Mouse (Mus musculus): Measurements from ENCODE around the gene Pebp1. TPM values are rescaled to one million over a fixed set of nuclear protein-coding genes. Genes with fewer than 3 reads are reported as not detected.
A peak's percentile ranks its signal among the peaks of the same experiment; 100 is the strongest.

Pebp1 gene
- polyA plus RNA-seq, 1 experiment: 38.5 TPM

- no peak overlapping the region for H3K4me3 ChIP-seq (replicated peaks)
- peaks cover 2% of the 10 kb centered on the region; the same call in 1 of the 2 replicates for H3K9me3 ChIP-seq (ENCODE audit: control insufficient read depth, low read length)
- TF ChIP-seq TAL1 (IDR thresholded peaks at IDR 0.05; ENCODE audit: low read length) (no peak), GATA1 (IDR thresholded peaks at IDR 0.05; ENCODE audit: low read length) (no peak)
- peaks cover 23% of the 10 kb centered on the region for H3K4me1 ChIP-seq (ENCODE audit: control insufficient read depth)
- H3K36me3 ChIP-seq (ENCODE audit: control insufficient read depth): no peaks in the 10 kb centered on the region
- no peaks in the 10 kb centered on the region for H3K27me3 ChIP-seq (ENCODE audit: control insufficient read depth)
These were observed 3.9 kb upstream of the Pebp1 start for GRCm38 (mm10) chr5:117291312-117291711.

GRCm38 (mm10) chr5:117290081-117290480 is 2.7 kb upstream of the Pebp1 start:
- TF ChIP-seq GATA1 (IDR thresholded peaks at IDR 0.05; ENCODE audit: low read length) (no peak), TAL1 (IDR thresholded peaks at IDR 0.05; ENCODE audit: low read length) (no peak)

GRCm38 (mm10) chr5:117289646-117290045 is 2.2 kb upstream of the Pebp1 start:
- Histone ChIP-seq H3K4me3 (replicated peaks) (no peak overlapping the region), H3K4me1 (ENCODE audit: control insufficient read depth) (peaks cover 36% of the 10 kb centered on the region), H3K9me3 (ENCODE audit: control insufficient read depth, low read length) (peaks cover 2% of the 10 kb centered on the region; the same call in 1 of the 2 replicates), H3K27me3 (ENCODE audit: control insufficient read depth) (no peaks in the 10 kb centered on the region), H3K36me3 (ENCODE audit: control insufficient read depth) (peaks cover 12% of the 10 kb centered on the region)
- TF ChIP-seq TAL1 (IDR thresholded peaks at IDR 0.05; ENCODE audit: low read length): no peak
- no peak for TF ChIP-seq GATA1 (IDR thresholded peaks at IDR 0.05; ENCODE audit: low read length)

More at GRCm38 (mm10) chr5:117290081-117290480, 2.7 kb upstream of the Pebp1 start:
- peaks cover 34% of the 10 kb centered on the region for H3K4me1 ChIP-seq (ENCODE audit: control insufficient read depth)
- peaks cover 7% of the 10 kb centered on the region for H3K36me3 ChIP-seq (ENCODE audit: control insufficient read depth)
- peaks cover 2% of the 10 kb centered on the region; the same call in 1 of the 2 replicates for H3K9me3 ChIP-seq (ENCODE audit: control insufficient read depth, low read length)
- no peaks in the 10 kb centered on the region for H3K27me3 ChIP-seq (ENCODE audit: control insufficient read depth)
- H3K4me3 ChIP-seq (replicated peaks): no peak overlapping the region

- TF ChIP-seq TAL1 (IDR thresholded peaks at IDR 0.05; ENCODE audit: low read length): no peak
- TF ChIP-seq GATA1 (IDR thresholded peaks at IDR 0.05; ENCODE audit: low read length): no peak
- Histone ChIP-seq H3K9me3 (ENCODE audit: control insufficient read depth, low read length) (peaks cover 2% of the 10 kb centered on the region; the same call in 1 of the 2 replicates), H3K4me1 (ENCODE audit: control insufficient read depth) (peaks cover 39% of the 10 kb centered on the region), H3K4me3 (replicated peaks) (peak overlapping the region; percentile 76), H3K36me3 (ENCODE audit: control insufficient read depth) (peaks cover 31% of the 10 kb centered on the region), H3K27me3 (ENCODE audit: control insufficient read depth) (no peaks in the 10 kb centered on the region)
These were observed 1.1 kb downstream of the Pebp1 start for GRCm38 (mm10) chr5:117286286-117286685.

- H3K27me3 ChIP-seq (ENCODE audit: control insufficient read depth): no peaks in the 10 kb centered on the region
- H3K9me3 ChIP-seq (ENCODE audit: control insufficient read depth, low read length): 0 out of 2 replicates have a peak, but pooled peaks cover 2% of the 10 kb centered on the region
- no peak overlapping the region for H3K4me3 ChIP-seq (replicated peaks)
- peaks cover 35% of the 10 kb centered on the region for H3K36me3 ChIP-seq (ENCODE audit: control insufficient read depth)
- H3K4me1 ChIP-seq (ENCODE audit: control insufficient read depth): peaks cover 45% of the 10 kb centered on the region
- no peak for TF ChIP-seq TAL1 (IDR thresholded peaks at IDR 0.05; ENCODE audit: low read length)
- no peak for TF ChIP-seq GATA1 (IDR thresholded peaks at IDR 0.05; ENCODE audit: low read length)
These were observed 2.2 kb downstream of the Pebp1 start for GRCm38 (mm10) chr5:117285266-117285665.

GRCm38 (mm10) chr5:117284682-117285081 is 2.7 kb downstream of the Pebp1 start:
- Histone ChIP-seq H3K4me1 (ENCODE audit: control insufficient read depth) (peaks cover 51% of the 10 kb centered on the region), H3K4me3 (replicated peaks) (no peak overlapping the region), H3K36me3 (ENCODE audit: control insufficient read depth) (peaks cover 35% of the 10 kb centered on the region), H3K27me3 (ENCODE audit: control insufficient read depth) (no peaks in the 10 kb centered on the region), H3K9me3 (ENCODE audit: control insufficient read depth, low read length) (no peaks in the 10 kb centered on the region)
- TF ChIP-seq TAL1 (IDR thresholded peaks at IDR 0.05; ENCODE audit: low read length) (no peak), GATA1 (IDR thresholded peaks at IDR 0.05; ENCODE audit: low read length) (no peak)

- no peak for TF ChIP-seq TAL1 (IDR thresholded peaks at IDR 0.05; ENCODE audit: low read length)
- no peak for TF ChIP-seq GATA1 (IDR thresholded peaks at IDR 0.05; ENCODE audit: low read length)
- Histone ChIP-seq H3K36me3 (ENCODE audit: control insufficient read depth) (peaks cover 35% of the 10 kb centered on the region), H3K4me1 (ENCODE audit: control insufficient read depth) (peaks cover 51% of the 10 kb centered on the region), H3K27me3 (ENCODE audit: control insufficient read depth) (no peaks in the 10 kb centered on the region), H3K9me3 (ENCODE audit: control insufficient read depth, low read length) (no peaks in the 10 kb centered on the region), H3K4me3 (replicated peaks) (no peak overlapping the region)
These were observed 3.4 kb downstream of the Pebp1 start for GRCm38 (mm10) chr5:117284029-117284428.

GRCm38 (mm10) chr5:117282360-117282759 is 5.1 kb downstream of the Pebp1 start:
- H3K36me3 ChIP-seq (ENCODE audit: control insufficient read depth): peaks cover 35% of the 10 kb centered on the region
- H3K4me1 ChIP-seq (ENCODE audit: control insufficient read depth): peaks cover 40% of the 10 kb centered on the region
- H3K4me3 ChIP-seq (replicated peaks): no peak overlapping the region
- TF ChIP-seq GATA1 (IDR thresholded peaks at IDR 0.05; ENCODE audit: low read length) (no peak), TAL1 (IDR thresholded peaks at IDR 0.05; ENCODE audit: low read length) (no peak)
- H3K9me3 ChIP-seq (ENCODE audit: control insufficient read depth, low read length): peaks cover 3% of the 10 kb centered on the region
- H3K27me3 ChIP-seq (ENCODE audit: control insufficient read depth): no peaks in the 10 kb centered on the region

- H3K27me3 ChIP-seq (ENCODE audit: control insufficient read depth): no peaks in the 10 kb centered on the region
- H3K36me3 ChIP-seq (ENCODE audit: control insufficient read depth): peaks cover 35% of the 10 kb centered on the region
- no peak for TF ChIP-seq TAL1 (IDR thresholded peaks at IDR 0.05; ENCODE audit: low read length)
- TF ChIP-seq GATA1 (IDR thresholded peaks at IDR 0.05; ENCODE audit: low read length): no peak
- peaks cover 3% of the 10 kb centered on the region for H3K9me3 ChIP-seq (ENCODE audit: control insufficient read depth, low read length)
- H3K4me1 ChIP-seq (ENCODE audit: control insufficient read depth): peaks cover 33% of the 10 kb centered on the region
- no peak overlapping the region for H3K4me3 ChIP-seq (replicated peaks)
These were observed 5.9 kb downstream of the Pebp1 start for GRCm38 (mm10) chr5:117281536-117281935.

GRCm38 (mm10) chr5:117279669-117280050 is 7.8 kb downstream of the Pebp1 start:
- TF ChIP-seq GATA1 (IDR thresholded peaks at IDR 0.05; ENCODE audit: low read length) (no peak), TAL1 (IDR thresholded peaks at IDR 0.05; ENCODE audit: low read length) (no peak)

More at GRCm38 (mm10) chr5:117279669-117280050, 7.8 kb downstream of the Pebp1 start:
- Histone ChIP-seq H3K4me3 (replicated peaks) (no peak overlapping the region), H3K27me3 (ENCODE audit: control insufficient read depth) (no peaks in the 10 kb centered on the region), H3K4me1 (ENCODE audit: control insufficient read depth) (peaks cover 18% of the 10 kb centered on the region), H3K9me3 (ENCODE audit: control insufficient read depth, low read length) (peaks cover 3% of the 10 kb centered on the region), H3K36me3 (ENCODE audit: control insufficient read depth) (peaks cover 28% of the 10 kb centered on the region)

Data from erythroblast, embryonic 14.5 days (primary cell).